Mouse (Mus musculus): ENCODE results near the gene Ssbp4.
A peak's percentile ranks its signal among the peaks of the same experiment; 100 is the strongest.

Ssbp4 gene

DNA sequence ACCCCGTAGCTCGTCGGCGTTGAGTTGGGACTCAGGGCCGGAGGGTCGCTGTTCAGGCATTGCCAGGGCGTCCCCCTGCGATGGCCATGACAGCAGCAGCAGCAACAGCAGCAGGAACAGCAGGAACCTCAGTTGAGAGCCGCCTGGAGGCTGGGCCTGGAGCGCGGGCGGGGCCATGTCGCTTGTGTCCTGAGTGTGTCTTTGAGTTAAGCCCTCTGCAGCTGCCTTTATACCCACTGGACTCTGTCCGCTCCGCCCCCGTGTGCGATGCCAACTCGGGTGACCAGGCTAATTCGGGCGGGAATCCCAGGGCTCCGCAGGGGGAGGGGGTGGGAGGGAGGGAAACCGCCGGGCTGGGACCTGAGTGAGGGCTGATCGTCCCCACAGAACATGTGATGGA lies 22.8 kb upstream of the Ssbp4 start:
- no peak for DNase-seq (ENCODE audit: low spot score)

DNA sequence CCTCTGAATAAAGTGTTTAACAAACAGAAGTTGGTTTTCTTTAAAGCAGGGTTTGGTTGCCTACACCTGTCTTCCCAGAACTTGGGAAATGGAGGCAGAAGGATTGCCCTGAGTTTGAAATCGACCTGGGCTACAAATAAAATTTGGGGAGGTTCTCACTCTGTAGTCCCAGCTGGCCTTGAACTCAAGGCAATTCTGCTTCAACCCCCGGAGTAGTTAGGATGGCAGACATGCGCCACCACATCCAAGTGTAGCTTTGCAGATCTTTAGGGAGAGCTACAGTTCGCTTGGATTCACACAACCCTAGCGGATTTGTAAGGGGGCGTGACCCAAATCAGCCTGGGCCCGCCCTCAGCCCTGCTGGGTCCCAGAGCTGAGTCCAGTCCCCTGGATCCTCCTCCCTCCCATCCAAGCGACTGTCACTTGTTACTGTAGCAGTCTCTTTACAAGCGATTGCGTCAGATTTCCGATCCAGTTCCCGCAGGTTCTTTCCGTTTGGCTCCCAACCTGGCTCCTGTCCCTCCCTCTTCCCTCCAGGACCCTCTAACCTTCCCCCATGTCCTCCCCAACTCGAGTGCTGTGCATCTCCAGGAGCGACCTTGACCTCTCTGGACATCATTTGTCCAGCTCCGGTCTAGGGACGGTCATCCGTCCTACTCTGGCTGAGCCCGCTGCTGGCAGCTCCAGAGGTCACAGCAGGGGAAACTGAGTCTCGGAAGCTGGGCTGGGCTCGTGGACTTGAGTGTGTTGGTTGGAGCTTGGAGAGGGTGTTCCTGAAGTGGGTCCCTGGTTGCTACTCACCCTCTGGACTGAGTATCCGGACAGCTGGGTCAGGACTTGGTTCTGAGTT lies 22.1 kb upstream of the Ssbp4 start:
- peak; percentile 46 for DNase-seq (ENCODE audit: low spot score)

DNA sequence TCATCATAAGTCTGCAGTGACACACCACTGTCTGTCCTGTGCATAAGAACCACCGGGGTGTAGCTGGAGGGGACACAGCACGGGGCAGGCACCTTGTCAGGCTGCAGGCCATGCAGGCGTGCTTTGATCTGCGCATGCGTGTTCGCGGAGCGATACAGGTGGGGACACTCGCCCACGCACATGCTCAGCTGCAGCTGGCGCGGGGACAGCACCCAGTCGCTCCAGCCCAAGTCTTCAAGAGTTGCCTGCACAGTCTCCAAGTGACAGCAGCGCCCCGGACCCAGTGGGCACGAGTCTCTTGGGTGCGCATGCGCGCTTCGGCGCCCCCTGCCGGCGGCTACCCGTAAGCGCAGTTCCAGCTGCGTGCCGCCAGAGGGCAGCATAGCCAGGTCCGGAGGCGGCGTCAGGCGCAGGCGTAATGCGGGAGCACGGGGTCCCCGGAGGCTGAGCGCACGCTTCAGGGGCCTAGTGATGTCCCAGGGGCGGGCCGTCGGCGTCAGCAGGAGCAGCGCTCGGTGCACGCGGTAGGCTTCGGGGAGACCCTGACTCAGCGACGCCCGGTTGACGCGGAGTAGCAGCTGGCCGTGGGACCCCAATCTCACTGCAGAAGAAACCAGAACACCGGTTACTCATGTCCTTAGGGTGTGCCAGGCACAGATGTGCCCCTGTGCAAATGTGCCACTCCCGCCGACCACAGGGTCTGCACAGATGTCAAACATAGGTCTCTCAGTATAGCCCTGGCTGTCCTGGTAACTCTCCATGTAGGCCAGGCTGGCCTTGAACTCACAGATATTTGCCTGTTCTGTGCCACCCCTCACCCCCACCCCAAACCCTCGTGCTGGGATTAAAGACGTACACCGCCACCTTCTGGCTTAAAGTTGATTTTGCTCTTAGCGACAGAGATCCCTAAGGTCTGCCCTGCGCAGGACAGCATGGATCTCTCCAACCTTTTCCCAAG lies 21.2 kb upstream of the Ssbp4 start:
- peak; percentile 85 for DNase-seq (ENCODE audit: low spot score)

DNA sequence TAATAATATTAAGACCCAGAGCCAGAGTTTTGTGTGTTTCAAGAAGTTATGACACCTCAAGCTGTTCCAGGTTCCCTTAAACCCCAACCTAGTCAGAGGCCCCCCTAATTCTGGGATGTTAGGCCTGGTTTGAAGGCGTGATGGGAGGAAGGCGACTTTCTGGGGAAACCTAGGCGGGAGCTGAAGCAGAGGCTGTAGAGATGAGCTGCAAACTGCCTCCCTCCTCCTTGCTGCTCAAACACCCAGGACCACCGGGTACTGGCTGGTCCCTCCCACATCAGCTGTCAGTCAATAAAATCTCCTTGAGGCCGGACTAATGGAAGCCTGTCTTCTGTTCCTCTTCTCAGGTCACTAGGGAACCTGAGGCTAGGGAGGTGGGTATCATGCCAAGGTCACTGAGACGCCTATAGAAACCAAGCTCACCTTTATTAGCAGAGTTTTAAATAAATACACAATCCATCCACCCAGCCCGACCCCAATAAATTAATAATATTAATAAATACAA lies 20.4 kb upstream of the Ssbp4 start:
- DNase-seq (ENCODE audit: low spot score): no peak

DNA sequence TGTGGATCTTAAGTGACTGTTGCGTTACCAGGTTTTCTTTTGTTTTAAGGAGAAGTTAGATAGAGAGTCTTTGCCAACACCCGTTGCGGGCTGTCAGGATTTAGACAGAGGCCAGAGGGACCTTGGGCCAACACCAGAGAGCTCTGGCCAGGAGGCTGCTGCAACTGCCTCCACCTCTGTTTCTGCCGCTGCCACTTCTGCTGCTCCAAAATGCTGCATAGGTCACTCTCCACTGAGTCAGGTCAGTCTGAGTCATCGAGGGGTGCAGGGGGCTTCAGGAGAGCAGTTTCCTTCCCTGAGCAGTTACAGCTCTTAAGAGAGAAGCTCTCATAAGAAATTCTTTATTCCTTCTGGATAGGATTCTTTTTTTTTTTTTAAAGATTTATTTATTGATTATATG lies 18.4 kb upstream of the Ssbp4 start:
- DNase-seq (ENCODE audit: low spot score): no peak

DNA sequence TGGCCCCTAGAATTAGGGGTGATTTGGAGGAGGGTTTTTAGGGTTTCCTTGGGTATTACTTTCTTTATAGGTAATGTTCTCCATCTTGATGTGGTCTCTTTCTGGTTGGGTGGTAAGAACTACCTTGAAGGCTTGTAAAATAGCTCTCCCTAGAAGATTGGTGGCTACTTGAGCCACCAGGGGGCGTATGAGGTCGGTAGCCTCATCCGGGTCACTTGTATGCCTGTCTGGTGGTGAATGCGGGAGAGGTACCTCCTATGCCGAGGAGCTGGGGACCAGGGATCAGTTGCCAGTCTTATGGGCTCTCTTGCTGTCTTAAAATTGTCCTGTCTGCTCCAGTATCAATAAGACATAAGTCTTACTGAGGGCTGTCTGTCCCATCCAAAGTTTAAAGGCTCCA lies 16.4 kb upstream of the Ssbp4 start:
- peak; percentile 64 for DNase-seq (ENCODE audit: low spot score)

DNA sequence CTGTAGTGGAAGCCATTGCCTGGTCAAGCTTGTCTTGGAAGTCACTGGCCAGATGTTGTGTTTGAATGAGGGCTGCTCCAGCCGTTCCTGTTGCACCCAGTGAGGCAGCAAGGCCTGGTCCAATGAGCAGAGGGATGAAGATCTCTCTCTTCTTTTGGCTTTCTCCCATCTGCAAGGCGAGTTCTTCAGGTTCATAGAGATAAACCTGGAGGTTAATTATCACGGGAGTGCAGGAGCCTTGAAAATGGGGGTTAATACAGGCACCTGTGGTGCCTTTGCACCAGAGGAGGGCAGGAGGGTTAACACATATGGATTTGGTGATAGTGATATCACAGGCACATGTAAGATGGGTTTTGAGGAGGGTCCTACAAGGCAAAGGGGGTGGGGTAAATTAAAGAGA lies 13.5 kb upstream of the Ssbp4 start:
- no peak for DNase-seq (ENCODE audit: low spot score)

DNA sequence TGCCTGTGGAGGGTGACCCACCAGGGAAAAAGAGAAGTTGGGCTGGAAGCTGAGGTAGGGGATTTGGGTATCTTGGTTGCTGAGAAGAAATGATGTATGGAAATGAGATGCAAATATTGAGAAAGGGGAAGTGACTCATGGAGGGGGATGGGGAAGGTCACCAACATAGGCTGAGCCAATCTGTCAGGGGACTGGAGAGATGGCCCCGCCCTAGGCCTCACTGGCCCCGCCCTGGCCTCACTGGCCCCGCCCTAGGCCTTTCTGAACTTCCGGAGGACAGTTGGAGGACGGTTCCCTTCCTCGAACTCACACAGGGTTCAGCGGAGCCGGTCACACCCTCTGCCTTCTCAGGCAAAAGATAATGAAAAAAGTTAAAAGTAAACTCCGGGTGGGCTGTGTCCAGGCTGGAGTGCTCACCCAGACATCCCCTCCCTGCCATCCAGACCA lies 10.2 kb upstream of the Ssbp4 start:
- DNase-seq (ENCODE audit: low spot score): no peak

DNA sequence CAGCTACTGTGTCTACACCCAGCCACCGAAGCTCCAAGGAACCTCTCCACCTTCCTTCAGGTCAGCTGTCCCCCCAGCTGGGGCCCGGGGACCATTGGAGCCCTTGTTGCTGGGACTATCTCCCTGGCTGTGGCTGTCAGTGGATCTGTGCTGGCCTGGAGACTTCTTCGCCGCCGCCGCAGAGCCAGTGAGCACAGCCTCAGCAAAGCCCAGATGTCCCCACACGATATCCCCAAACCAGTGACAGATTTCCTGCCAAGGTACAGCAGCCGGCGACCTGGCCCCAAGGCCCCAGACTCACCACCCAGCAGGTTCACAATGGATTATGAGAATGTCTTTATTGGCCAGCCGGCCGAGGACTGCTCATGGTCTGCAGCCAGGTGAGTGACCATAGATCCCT lies 9.3 kb upstream of the Ssbp4 start:
- no peak for DNase-seq (ENCODE audit: low spot score)

DNA sequence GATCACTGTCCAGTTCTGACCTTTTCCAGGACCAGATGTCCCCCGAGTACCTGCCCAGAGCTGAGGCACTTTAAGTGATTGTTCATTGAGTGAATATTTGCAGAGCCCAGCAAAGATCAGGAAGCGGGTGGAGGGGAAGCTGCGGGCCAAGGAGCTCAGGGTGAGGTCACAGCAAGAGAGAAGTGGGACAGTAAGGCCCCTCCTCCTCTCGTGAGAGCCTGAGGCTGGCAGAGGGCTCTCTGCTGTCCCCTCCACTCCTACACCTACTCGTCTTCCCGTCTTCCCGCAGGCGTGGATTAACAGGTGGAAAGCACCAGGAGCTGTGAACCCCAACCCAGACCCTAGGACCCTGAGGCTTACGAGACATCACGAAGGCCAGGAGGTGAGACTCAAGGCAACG lies 8.0 kb upstream of the Ssbp4 start:
- no peak for DNase-seq (ENCODE audit: low spot score)

DNA sequence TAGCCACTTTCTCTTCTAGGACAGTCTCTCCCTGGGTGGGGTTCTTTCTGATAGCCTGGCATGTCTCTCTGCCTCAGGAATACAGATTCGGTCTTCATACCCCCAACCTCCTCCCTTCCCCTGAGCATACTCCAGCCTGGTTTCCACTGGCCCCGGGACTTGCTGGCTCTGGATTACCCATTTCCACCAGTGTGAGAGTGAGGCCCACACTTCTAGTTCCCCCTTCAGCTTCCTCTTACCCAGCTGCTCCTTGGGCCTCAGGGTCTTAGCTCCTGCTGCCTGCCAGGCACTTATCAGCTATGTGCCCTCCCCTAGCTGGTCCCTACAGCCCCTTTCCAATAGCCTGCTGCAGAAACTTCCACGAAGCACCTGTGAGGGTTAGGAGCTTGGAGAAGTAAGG lies 7.2 kb upstream of the Ssbp4 start, which contains the start of gene Lrrc25:
TSS of gene Lrrc25 (plus strand) at position 262 of the 400 bp plus-strand sequence.
- DNase-seq (ENCODE audit: low spot score): no peak

DNA sequence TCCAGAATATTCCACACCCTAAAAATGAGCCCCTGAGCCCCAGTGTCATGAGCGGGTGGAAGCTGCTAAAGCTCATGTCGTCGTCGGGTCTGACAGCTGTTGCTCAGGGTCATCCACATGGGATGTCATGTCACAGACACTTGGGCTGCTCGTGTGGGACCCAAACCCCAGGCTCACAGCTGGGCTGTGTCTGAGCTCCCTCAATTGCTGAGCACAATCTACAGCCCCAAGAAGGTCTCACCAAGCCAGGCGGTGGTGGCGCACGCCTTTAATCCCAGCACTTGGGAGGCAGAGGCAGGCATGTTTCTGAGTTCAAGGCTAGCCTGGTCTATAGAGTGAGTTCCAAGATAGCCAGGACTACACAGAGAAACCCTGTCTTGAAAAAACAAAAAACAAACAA lies 6.6 kb upstream of the Ssbp4 start:
- DNase-seq (ENCODE audit: low spot score): no peak

DNA sequence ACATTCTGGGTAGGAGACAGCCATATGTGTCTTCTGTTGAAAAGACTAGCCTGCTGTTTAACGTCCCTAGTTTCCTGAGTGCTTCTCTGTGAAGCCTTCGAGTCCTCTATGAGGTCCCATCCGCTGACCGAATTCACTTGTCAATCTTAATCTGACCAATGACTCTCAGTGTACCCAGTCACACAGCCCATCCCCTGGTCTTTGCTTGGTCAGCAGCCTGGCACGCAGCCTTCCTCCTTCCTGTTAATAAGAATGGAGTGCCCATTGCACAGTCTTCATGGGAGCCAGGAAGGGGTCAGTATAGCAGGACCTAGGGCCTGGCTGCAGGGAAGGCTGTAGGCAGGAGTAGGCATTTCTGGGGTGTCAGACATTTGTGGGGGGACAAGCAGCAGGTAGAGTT lies 5.8 kb upstream of the Ssbp4 start:
- DNase-seq (ENCODE audit: low spot score): no peak

DNA sequence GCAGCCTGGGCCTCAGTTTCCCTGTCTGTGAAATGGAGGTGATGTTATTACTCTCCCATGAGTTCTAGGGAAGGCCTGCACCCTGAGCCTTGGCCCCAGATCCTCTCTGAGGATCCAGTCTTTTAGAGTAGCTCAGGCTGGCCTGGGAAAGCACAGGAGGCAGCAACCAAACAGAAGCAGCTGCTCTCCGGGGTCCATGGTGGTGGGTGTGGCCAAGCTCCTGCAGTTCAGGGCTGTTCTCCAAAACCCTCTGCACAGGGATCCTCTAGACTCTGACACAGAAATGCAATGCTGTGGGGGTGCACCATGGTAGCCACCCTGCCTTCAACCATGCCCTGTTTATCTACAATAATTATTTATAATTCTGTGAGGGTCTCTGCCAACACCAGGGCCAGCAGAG lies 5.1 kb upstream of the Ssbp4 start:
- no peak for DNase-seq (ENCODE audit: low spot score)

DNA sequence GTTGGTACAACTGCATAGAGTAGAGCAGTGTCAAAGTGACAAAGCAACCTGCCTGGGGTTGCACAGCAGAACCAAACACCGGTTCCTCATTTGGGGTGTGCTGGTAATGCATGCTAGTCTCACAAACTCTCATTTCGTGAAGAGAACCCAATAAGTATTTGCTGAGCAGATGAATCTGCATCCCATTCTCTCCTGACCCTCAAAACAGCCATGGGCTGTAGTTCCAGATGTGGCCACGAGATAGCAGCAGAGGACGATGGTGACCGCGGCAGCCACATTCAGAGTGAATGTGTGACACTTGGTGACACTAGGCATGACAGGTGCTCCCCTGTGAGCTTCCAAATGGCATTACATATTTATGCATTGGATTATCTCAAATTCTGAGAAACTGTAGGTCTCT lies 3.2 kb upstream of the Ssbp4 start:
- peak; percentile 86 for DNase-seq (ENCODE audit: low spot score)

DNA sequence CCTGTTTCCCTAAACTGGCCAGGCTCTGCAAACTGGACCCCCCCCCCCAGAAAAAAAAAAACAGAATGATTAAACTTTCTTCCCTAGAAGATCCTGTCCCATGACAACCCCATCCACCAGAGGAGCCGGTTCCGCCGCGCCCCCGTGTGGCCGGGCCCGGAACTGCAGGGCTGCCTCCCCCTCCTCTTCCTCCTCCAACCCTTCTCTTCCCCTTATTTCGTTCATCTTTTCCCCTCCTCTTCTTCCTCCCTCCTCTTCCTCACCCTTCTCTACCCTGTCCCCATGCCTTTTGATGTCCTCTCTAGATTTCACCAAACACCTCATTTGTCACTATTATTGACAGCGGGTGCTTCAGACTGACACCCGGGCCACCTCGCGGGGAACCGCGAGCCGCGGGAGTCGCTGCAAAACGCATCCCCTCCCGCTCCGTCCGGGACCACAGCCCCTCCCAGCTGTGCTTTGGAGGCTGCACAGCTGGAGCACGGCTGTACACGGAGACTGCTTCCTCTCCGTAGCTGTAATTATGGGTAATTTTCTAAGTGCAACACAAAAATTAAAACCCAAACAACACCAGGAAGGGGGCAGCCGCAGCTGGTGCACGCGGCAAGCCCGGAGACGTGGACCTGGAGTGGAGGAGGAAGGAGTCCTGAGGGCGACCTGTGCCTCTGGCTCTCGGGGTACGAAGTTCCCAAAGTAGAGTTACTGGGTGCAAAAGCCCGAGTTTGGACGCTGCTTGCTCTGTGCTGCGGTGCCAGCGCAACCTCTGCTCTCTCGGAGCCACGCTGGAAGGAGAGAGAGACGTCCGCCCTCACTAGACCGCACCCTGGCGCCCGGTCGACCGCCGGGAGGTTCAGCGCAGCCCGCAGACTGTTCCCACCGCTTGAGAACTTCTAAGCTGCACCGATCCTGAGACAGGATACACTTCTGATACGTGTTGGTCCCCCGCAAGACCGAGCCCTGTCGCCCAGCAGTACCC lies 2.4 kb upstream of the Ssbp4 start:
- DNase-seq (ENCODE audit: low spot score): peak; percentile 91

DNA sequence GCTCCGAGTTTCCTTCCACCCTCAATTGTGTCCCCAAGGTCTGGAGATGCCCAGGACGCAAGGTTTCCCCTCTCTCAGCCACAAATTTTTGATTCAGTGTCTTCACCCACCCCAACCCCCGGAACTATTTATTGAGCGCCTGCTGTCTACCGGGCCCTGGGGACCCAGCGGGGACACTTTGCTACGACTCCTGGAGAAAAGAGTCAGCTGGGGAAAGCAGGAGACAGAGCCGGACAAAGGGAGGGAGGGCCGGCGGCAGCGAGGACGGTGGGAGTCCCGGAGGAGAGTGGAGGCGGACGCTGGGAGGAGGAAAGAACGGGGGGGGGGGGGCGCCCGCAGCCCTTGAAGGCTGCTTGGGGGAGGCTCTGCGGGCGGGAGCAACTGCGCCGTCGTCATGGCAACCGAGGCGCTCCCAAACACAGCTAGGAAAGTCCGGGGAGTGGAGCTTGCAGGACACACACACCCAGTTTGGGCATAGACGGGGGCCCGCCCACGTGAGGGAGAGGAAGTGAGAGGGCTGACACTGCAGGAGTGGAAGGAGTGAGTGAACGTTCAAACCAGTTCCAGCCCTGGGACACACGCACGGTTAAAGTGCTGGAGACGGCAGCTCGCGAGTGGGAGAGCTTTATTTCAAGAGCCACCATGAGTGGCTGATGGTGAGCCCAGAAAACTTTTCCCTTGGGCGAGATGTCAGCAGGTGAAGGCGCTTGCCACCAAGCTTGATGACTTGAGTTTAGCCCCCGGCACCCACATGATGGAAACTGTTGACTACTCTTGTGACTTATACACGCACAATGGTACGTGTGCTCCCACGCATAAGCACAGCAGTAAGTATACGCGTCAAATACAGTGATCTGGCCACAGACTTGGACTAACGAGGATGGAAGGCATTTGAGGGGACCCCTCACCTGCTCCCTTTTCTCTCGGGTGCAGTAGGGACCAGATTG lies 1.4 kb upstream of the Ssbp4 start:
- peak; percentile 84 for DNase-seq (ENCODE audit: low spot score)

DNA sequence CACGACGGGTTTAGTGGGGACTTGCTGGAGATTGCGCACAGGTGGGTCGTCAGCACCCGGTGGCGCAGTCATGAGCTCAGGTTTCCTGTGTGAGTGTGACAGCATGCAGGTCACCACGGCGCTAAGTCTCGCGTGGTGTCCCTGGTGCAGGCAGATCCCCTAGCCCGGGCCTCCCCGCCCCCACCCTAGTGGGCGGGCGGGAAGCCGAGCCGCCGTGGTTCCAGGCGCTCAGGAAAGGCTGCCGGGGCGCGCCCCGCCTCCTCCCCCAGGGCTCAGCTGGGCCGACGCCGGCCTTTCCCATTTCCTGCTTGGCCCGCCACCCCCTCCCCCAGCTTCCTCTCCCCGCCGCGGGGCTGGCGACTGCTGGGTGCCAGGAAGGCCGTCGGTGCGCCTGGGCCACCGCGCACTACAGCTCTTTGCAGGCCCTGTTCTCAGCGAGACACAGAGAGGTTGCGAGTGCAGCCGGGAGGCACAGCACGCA lies 736 bp upstream of the Ssbp4 start:
- peak; percentile 79 for DNase-seq (ENCODE audit: low spot score)

DNA sequence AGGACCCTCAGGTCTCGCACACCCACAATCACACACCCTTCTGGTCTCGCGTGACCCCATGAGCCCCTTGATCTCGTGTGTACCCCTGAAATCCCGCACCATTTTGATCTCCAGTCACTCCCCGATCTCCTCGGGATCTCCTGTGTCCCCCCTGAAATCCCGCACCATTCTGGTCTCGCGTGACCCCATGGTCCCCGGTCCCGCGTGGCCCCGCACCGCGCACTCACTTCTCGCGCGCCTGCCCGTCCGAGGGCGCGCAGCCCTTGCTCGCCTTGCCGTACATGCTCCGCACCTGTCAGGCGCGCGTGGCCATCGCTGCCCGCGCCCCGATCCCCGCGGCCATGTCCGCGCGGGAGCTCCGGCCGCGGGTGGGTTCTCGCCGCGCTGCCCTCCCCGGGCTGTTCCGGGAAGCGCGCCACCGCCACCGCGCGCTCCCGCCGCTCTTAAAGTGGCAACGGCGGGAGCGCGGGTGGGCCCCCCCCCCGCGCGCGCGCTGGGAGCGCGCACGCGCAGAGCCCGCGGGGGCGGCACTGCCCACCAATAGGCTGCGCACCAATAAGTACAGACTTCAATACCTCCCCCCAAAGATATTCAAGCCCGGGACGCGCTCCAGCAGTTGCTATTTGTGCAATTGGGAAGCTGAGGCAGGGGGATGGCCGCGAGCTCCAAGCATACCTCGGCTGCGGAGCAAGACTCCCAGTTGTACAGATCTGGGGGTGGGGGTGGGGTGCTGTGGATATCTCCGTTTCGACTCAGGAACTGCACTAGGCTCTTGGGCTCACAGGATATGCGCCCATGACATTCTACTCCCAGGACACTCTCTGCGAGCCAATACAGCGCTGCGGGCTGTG lies 549 bp downstream of the Ssbp4 start:
- DNase-seq (ENCODE audit: low spot score): peak; percentile 50

DNA sequence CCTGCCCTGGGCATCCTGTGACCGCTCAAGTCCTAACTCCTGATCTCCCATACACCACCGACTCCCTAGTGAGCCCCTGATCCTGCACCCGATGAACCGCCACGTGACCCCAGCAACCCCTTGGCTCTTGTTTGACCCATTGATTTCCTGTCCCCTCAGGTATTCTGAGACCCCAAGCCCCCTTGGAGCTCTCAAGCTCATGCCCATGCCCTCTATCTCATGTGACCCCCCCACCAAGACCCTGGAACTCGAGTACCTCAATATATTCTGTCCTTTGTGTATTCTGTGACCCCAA lies 1.1 kb downstream of the Ssbp4 start:
- DNase-seq (ENCODE audit: low spot score): no peak

Measured in urinary bladder, postnatal 25 days (tissue).